Mouse (Mus musculus): Measurements from ENCODE around the gene Olfr1501. TPM values are rescaled to one million over a fixed set of nuclear protein-coding genes. Genes with fewer than 3 reads are reported as not detected.
"Not testable (repeated sequence)": the region's sequence is repeated elsewhere in the genome, so short reads cannot be mapped to it uniquely, and the experiment has no call there.

Olfr1501 gene
- polyA plus RNA-seq, 1 experiment from 2014 or later: not detected

- 34% methylated on average over 1 of the region's 1 CpGs for WGBS (ENCODE audit: insufficient replicate concordance)
- not testable (repeated sequence) for H3K9ac ChIP-seq (ENCODE audit: low read depth, low read length); H3K27me3 ChIP-seq (ENCODE audit: control insufficient read depth, insufficient read depth, low read depth, low read length); H3K27ac ChIP-seq (ENCODE audit: low read length); H3K9me3 ChIP-seq (replicated peaks; ENCODE audit: control insufficient read depth, low read length); H3K4me1 ChIP-seq (ENCODE audit: control insufficient read depth, low read depth, low read length); H3K36me3 ChIP-seq (ENCODE audit: control insufficient read depth, insufficient read depth); H3K4me3 ChIP-seq (ENCODE audit: low read depth, low read length); H3K4me2 ChIP-seq (ENCODE audit: low read depth, low read length); ATAC-seq (ENCODE audit: low read depth)
Measured at GRCm38 (mm10) chr19:13805486-13805885, 45.0 kb downstream of the Olfr1501 start.

- no peak within 1 kb of the TSS for H3K9ac ChIP-seq (ENCODE audit: low read depth, low read length)
- no peak for ATAC-seq (ENCODE audit: low read depth)
Measured at GRCm38 (mm10) chr19:13798102-13798501, 52.4 kb downstream of the Olfr1501 start, which contains the start of gene Olfr1497. Gene Olfr1497 (minus strand): TSS chr19:13798202.

More at GRCm38 (mm10) chr19:13798102-13798501, 52.4 kb downstream of the Olfr1501 start, which contains the start of gene Olfr1497:
- H3K27me3 ChIP-seq (ENCODE audit: control insufficient read depth, insufficient read depth, low read depth, low read length): no peaks in the 10 kb centered on the region
- no peak within 1 kb of the TSS for H3K27ac ChIP-seq (ENCODE audit: low read length)
- H3K9me3 ChIP-seq (replicated peaks; ENCODE audit: control insufficient read depth, low read length): no peaks in the 10 kb centered on the region
- H3K36me3 ChIP-seq (ENCODE audit: control insufficient read depth, insufficient read depth): no peaks in the 10 kb centered on the region
- H3K4me1 ChIP-seq (ENCODE audit: control insufficient read depth, low read depth, low read length): no peaks in the 10 kb centered on the region
- H3K4me2 ChIP-seq (ENCODE audit: low read depth, low read length): no peak within 1 kb of the TSS
- H3K4me3 ChIP-seq (ENCODE audit: low read depth, low read length): no peak within 1 kb of the TSS

Other genes with a start within 250 kb of the Olfr1501 start
- not detected in 2 replicates for gene Olfr1487, start 233.3 kb downstream of the Olfr1501 start, polyA plus RNA-seq (2015; fragmentation: Nextera tagmentation; extraction: Ambion mirVana)
- gene Olfr1489, start 219.1 kb downstream of the Olfr1501 start, polyA plus RNA-seq (2015; fragmentation: Nextera tagmentation; extraction: Ambion mirVana): not detected in 2 replicates
- not detected in 2 replicates for gene Olfr1490, start 199.6 kb downstream of the Olfr1501 start, polyA plus RNA-seq (2015; fragmentation: Nextera tagmentation; extraction: Ambion mirVana)
- gene Olfr1491, start 153.4 kb downstream of the Olfr1501 start, polyA plus RNA-seq (2015; fragmentation: Nextera tagmentation; extraction: Ambion mirVana): not detected in 2 replicates
- not detected in 2 replicates for gene Olfr1493-ps1, start 127.4 kb downstream of the Olfr1501 start, polyA plus RNA-seq (2015; fragmentation: Nextera tagmentation; extraction: Ambion mirVana)
- not detected in 2 replicates for gene Olfr1494, start 111.0 kb downstream of the Olfr1501 start, polyA plus RNA-seq (2015; fragmentation: Nextera tagmentation; extraction: Ambion mirVana)
- not detected in 2 replicates for gene Olfr1495, start 86.1 kb downstream of the Olfr1501 start, polyA plus RNA-seq (2015; fragmentation: Nextera tagmentation; extraction: Ambion mirVana)
- gene Olfr1496, start 72.8 kb downstream of the Olfr1501 start, polyA plus RNA-seq (2015; fragmentation: Nextera tagmentation; extraction: Ambion mirVana): not detected in 2 replicates
- not detected in 2 replicates for gene Olfr1497, start 52.5 kb downstream of the Olfr1501 start, polyA plus RNA-seq (2015; fragmentation: Nextera tagmentation; extraction: Ambion mirVana)
- not detected in 2 replicates for gene Olfr1499, start 31.2 kb downstream of the Olfr1501 start, polyA plus RNA-seq (2015; fragmentation: Nextera tagmentation; extraction: Ambion mirVana)
- gene Olfr1500, start 20.2 kb downstream of the Olfr1501 start, polyA plus RNA-seq (2015; fragmentation: Nextera tagmentation; extraction: Ambion mirVana): not detected in 2 replicates
- not detected in 2 replicates for gene Olfr1502, start 11.1 kb upstream of the Olfr1501 start, polyA plus RNA-seq (2015; fragmentation: Nextera tagmentation; extraction: Ambion mirVana)
- gene Olfr1504, start 47.2 kb upstream of the Olfr1501 start, polyA plus RNA-seq (2015; fragmentation: Nextera tagmentation; extraction: Ambion mirVana): not detected in 2 replicates
- gene Olfr1505, start 62.8 kb upstream of the Olfr1501 start, polyA plus RNA-seq (2015; fragmentation: Nextera tagmentation; extraction: Ambion mirVana): not detected in 2 replicates